Mouse (Mus musculus): ENCODE measurements around the gene Pih1d1. TPM values are rescaled to one million over a fixed set of nuclear protein-coding genes. Genes with fewer than 3 reads are reported as not detected.

Pih1d1 gene
- polyA plus RNA-seq, 1 experiment, result 6.2 TPM

DNA sequence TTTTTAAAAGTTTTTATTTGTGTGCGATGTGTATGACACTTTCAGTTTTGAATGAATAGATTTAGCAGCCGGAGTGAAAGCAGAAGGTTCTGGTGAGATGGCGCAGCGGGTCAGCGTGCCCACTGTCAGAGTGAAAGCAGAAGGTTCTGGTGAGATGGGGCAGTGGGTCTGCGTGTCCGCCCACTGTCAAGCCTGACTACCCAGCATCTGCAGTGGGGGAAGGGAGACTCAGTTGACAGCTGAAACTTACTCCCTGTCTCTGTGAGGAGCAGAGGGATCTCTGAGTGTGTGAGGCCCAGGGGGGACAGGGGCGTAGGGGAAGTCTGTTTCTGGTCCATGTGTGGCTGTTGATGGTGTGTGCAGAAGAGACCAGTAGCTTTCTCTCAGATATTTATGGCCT lies 36.5 kb upstream of the Pih1d1 start:
- no peaks in the 10 kb centered on the region for H3K27me3 ChIP-seq (ENCODE audit: control insufficient read depth)
- peaks cover 56% of the 10 kb centered on the region for H3K4me1 ChIP-seq (ENCODE audit: control insufficient read depth)
- H3K36me3 ChIP-seq (ENCODE audit: control insufficient read depth), result peaks cover 40% of the 10 kb centered on the region
- no peaks in the 10 kb centered on the region for H3K9me3 ChIP-seq (ENCODE audit: control insufficient read depth, low read length)
- TF ChIP-seq GATA1 (IDR thresholded peaks at IDR 0.05; ENCODE audit: low read length), result no peak
- no peak for TF ChIP-seq TAL1 (IDR thresholded peaks at IDR 0.05; ENCODE audit: low read length)
- H3K4me3 ChIP-seq (replicated peaks), result no peak overlapping the region

GRCm38 (mm10) chr7:45118336-45118735 lies 35.8 kb upstream of the Pih1d1 start:
- Histone ChIP-seq H3K4me1 (ENCODE audit: control insufficient read depth) (peaks cover 56% of the 10 kb centered on the region), H3K27me3 (ENCODE audit: control insufficient read depth) (no peaks in the 10 kb centered on the region), H3K9me3 (ENCODE audit: control insufficient read depth, low read length) (no peaks in the 10 kb centered on the region), H3K4me3 (replicated peaks) (no peak overlapping the region), H3K36me3 (ENCODE audit: control insufficient read depth) (peaks cover 48% of the 10 kb centered on the region)
- no peak for TF ChIP-seq TAL1 (IDR thresholded peaks at IDR 0.05; ENCODE audit: low read length)
- TF ChIP-seq GATA1 (IDR thresholded peaks at IDR 0.05; ENCODE audit: low read length), result no peak

GRCm38 (mm10) chr7:45119780-45120709 lies 34.1 kb upstream of the Pih1d1 start:
- Histone ChIP-seq H3K9me3 (ENCODE audit: control insufficient read depth, low read length) (no peaks in the 10 kb centered on the region), H3K4me3 (replicated peaks) (no peak overlapping the region)

GRCm38 (mm10) chr7:45121404-45121803 lies 32.7 kb upstream of the Pih1d1 start:
- Histone ChIP-seq H3K27me3 (ENCODE audit: control insufficient read depth) (no peaks in the 10 kb centered on the region), H3K4me3 (replicated peaks) (no peak overlapping the region), H3K4me1 (ENCODE audit: control insufficient read depth) (peaks cover 73% of the 10 kb centered on the region), H3K36me3 (ENCODE audit: control insufficient read depth) (peaks cover 66% of the 10 kb centered on the region), H3K9me3 (ENCODE audit: control insufficient read depth, low read length) (no peaks in the 10 kb centered on the region)
- TF ChIP-seq TAL1 (IDR thresholded peaks at IDR 0.05; ENCODE audit: low read length), result no peak
- no peak for TF ChIP-seq GATA1 (IDR thresholded peaks at IDR 0.05; ENCODE audit: low read length)

More at GRCm38 (mm10) chr7:45119780-45120709, 34.1 kb upstream of the Pih1d1 start:
- peaks cover 52% of the 10 kb centered on the region for H3K36me3 ChIP-seq (ENCODE audit: control insufficient read depth)
- no peaks in the 10 kb centered on the region for H3K27me3 ChIP-seq (ENCODE audit: control insufficient read depth)
- TF ChIP-seq GATA1 (IDR thresholded peaks at IDR 0.05; ENCODE audit: low read length) (no peak), TAL1 (IDR thresholded peaks at IDR 0.05; ENCODE audit: low read length) (no peak)
- peaks cover 63% of the 10 kb centered on the region for H3K4me1 ChIP-seq (ENCODE audit: control insufficient read depth)

DNA sequence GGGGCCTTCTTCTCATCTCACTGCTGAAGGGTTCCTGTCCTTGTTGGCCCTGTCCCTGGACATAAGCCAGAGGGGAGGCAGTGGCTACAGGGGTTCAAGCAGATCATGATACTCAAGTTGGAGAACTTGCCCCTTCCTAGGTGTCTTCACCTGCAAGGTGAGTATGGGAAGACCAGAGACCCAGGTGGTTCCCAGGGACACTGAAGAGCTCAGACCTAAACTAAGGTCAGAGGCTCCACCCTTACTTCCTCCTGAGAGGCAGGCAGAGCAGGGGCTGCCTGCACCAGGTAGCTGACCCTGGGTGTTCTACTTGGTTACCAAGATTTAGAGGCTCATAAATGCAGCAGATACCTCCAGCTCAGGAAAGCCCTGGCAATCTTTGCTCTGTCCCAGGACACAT lies 32.1 kb upstream of the Pih1d1 start:
- Histone ChIP-seq H3K36me3 (ENCODE audit: control insufficient read depth) (peaks cover 72% of the 10 kb centered on the region), H3K27me3 (ENCODE audit: control insufficient read depth) (no peaks in the 10 kb centered on the region), H3K9me3 (ENCODE audit: control insufficient read depth, low read length) (no peaks in the 10 kb centered on the region), H3K4me1 (ENCODE audit: control insufficient read depth) (peaks cover 79% of the 10 kb centered on the region), H3K4me3 (replicated peaks) (no peak overlapping the region)
- TF ChIP-seq GATA1 (IDR thresholded peaks at IDR 0.05; ENCODE audit: low read length), result no peak
- no peak for TF ChIP-seq TAL1 (IDR thresholded peaks at IDR 0.05; ENCODE audit: low read length)

GRCm38 (mm10) chr7:45122561-45123185 lies 31.4 kb upstream of the Pih1d1 start:
- peak overlapping the region; percentile 78 for H3K4me3 ChIP-seq (replicated peaks)
- TF ChIP-seq GATA1 (IDR thresholded peaks at IDR 0.05; ENCODE audit: low read length) (no peak), TAL1 (IDR thresholded peaks at IDR 0.05; ENCODE audit: low read length) (no peak)
- H3K27me3 ChIP-seq (ENCODE audit: control insufficient read depth), result no peaks in the 10 kb centered on the region
- H3K36me3 ChIP-seq (ENCODE audit: control insufficient read depth), result peaks cover 79% of the 10 kb centered on the region
- no peaks in the 10 kb centered on the region for H3K9me3 ChIP-seq (ENCODE audit: control insufficient read depth, low read length)
- H3K4me1 ChIP-seq (ENCODE audit: control insufficient read depth), result peaks cover 84% of the 10 kb centered on the region

GRCm38 (mm10) chr7:45123186-45123570 lies 30.9 kb upstream of the Pih1d1 start:
- no peaks in the 10 kb centered on the region for H3K9me3 ChIP-seq (ENCODE audit: control insufficient read depth, low read length)
- peaks cover 84% of the 10 kb centered on the region for H3K4me1 ChIP-seq (ENCODE audit: control insufficient read depth)
- H3K4me3 ChIP-seq (replicated peaks), result peak overlapping the region; percentile 78
- no peak for TF ChIP-seq TAL1 (IDR thresholded peaks at IDR 0.05; ENCODE audit: low read length)
- TF ChIP-seq GATA1 (IDR thresholded peaks at IDR 0.05; ENCODE audit: low read length), result no peak
- H3K36me3 ChIP-seq (ENCODE audit: control insufficient read depth), result peaks cover 80% of the 10 kb centered on the region
- H3K27me3 ChIP-seq (ENCODE audit: control insufficient read depth), result no peaks in the 10 kb centered on the region

- no peaks in the 10 kb centered on the region for H3K9me3 ChIP-seq (ENCODE audit: control insufficient read depth, low read length)
- H3K4me3 ChIP-seq (replicated peaks), result peak within 1 kb of the TSS; percentile 78
- no peaks in the 10 kb centered on the region for H3K27me3 ChIP-seq (ENCODE audit: control insufficient read depth)
- H3K4me1 ChIP-seq (ENCODE audit: control insufficient read depth), result peaks cover 83% of the 10 kb centered on the region
- peaks cover 72% of the 10 kb centered on the region for H3K36me3 ChIP-seq (ENCODE audit: control insufficient read depth)
- TF ChIP-seq GATA1 (IDR thresholded peaks at IDR 0.05; ENCODE audit: low read length) (no peak), TAL1 (IDR thresholded peaks at IDR 0.05; ENCODE audit: low read length) (no peak)
Observed at GRCm38 (mm10) chr7:45124224-45125143, 29.6 kb upstream of the Pih1d1 start, which contains the start of gene Rps11. TSS of gene Rps11 (minus strand) at chr7:45124439.
